Mouse (Mus musculus) MEL (cell line): Measurements from ENCODE around the gene Tiam1. TPM values are rescaled to one million over a fixed set of nuclear protein-coding genes. Genes with fewer than 3 reads are reported as not detected.

Source experiments
- DNase-seq: peaks from one replicate; pipeline ENCODE4 v3.0.0; 2011; ENCODE audit warnings: low read depth, low spot score
- H3K27ac ChIP-seq: 2 replicates; pipeline ENCODE4 v1.5.1; 2012; ENCODE audit warnings: low read depth, mild to moderate bottlenecking, control low read depth, low read length, moderate library complexity; ENCODE audit not compliant: control insufficient read depth
- H3K27me3 ChIP-seq, 2 experiments: fragments of 150-350 bp in 1 of 2; sonication (generic) in 1 of 2; 2 replicates each; pipeline ENCODE4 v1.6.1; 2012; ENCODE audit warnings: low read length in 2 of 2, mild to moderate bottlenecking in 2 of 2, improper control_type of control experiment in 1 of 2, moderate library complexity in 1 of 2; ENCODE audit not compliant: insufficient read depth in 2 of 2, control insufficient read depth in 1 of 2
- H3K36me3 ChIP-seq, 2 experiments: 2 replicates each; pipeline ENCODE4 v1.6.1; 2012 to 2014; ENCODE audit warnings: low read length in 2 of 2, improper control_type of control experiment in 1 of 2, inconsistent platforms in 1 of 2, mild to moderate bottlenecking in 1 of 2; ENCODE audit not compliant: insufficient read depth in 2 of 2, control insufficient read depth in 1 of 2
- H3K4me1 ChIP-seq, 2 experiments: fragments of 150-350 bp in 1 of 2; sonication (generic) in 1 of 2; 2 replicates each; pipeline ENCODE4 v1.6.1; 2012; ENCODE audit warnings: low read length in 2 of 2, improper control_type of control experiment in 1 of 2, mild to moderate bottlenecking in 1 of 2; ENCODE audit not compliant: insufficient read depth in 2 of 2, control insufficient read depth in 1 of 2
- H3K4me3 ChIP-seq, 2 experiments: fragments of 150-350 bp in 1 of 2; sonication (generic) in 1 of 2; 2 replicates each; pipeline ENCODE4 v1.5.1; 2012; ENCODE audit warnings: low read depth in 2 of 2, low read length in 2 of 2, mild to moderate bottlenecking in 2 of 2, moderate library complexity in 2 of 2, control low read depth in 1 of 2, improper control_type of control experiment in 1 of 2; ENCODE audit not compliant: control insufficient read depth in 1 of 2, insufficient read depth in 1 of 2
- H3K79me2 ChIP-seq: 2 replicates; pipeline ENCODE4 v1.6.1; 2012; ENCODE audit warnings: mild to moderate bottlenecking, low read length, moderate library complexity; ENCODE audit not compliant: control insufficient read depth, poor library complexity, insufficient read depth
- H3K9ac ChIP-seq: 2 replicates; pipeline ENCODE4 v1.6.1; 2012; ENCODE audit warnings: low read depth, mild to moderate bottlenecking, control low read depth, low read length, moderate library complexity; ENCODE audit not compliant: control insufficient read depth, poor library complexity, severe bottlenecking
- H3K9me3 ChIP-seq: fragments of 150-350 bp; sonication (generic); replicated peaks from 2 replicates; pipeline ENCODE4 v1.6.1; 2012; ENCODE audit warnings: mild to moderate bottlenecking, low read length, improper control_type of control experiment, moderate library complexity; ENCODE audit not compliant: insufficient read depth
- CHD1 ChIP-seq: IDR thresholded peaks from 2 replicates; pipeline ENCODE4 v1.6.1; 2012; ENCODE audit warnings: low read depth, mild to moderate bottlenecking, inconsistent platforms, low read length, improper control_type of control experiment
- ELF1 ChIP-seq: IDR thresholded peaks from 2 replicates; pipeline ENCODE4 v1.6.1; 2014; ENCODE audit warnings: low read depth, mild to moderate bottlenecking, inconsistent platforms, low read length, improper control_type of control experiment, moderate library complexity
- EP300 ChIP-seq, 2 experiments: IDR thresholded peaks; 2 replicates each; pipeline ENCODE4 v1.6.1; 2011; ENCODE audit warnings: improper control_type of control experiment in 2 of 2, low read length in 2 of 2, low read depth in 1 of 2, mild to moderate bottlenecking in 1 of 2
- KAT2A ChIP-seq: conservative IDR thresholded peaks from 2 replicates; pipeline ENCODE4 v1.6.1; 2012; ENCODE audit warnings: low read depth, low read length, improper control_type of control experiment, inconsistent platforms
- MAFK ChIP-seq: IDR thresholded peaks from 2 replicates; pipeline ENCODE4 v1.6.1; 2011; ENCODE audit warnings: low read depth, mild to moderate bottlenecking, low read length, improper control_type of control experiment, borderline replicate concordance
- MAX ChIP-seq: IDR thresholded peaks from 2 replicates; pipeline ENCODE4 v1.6.1; 2011; ENCODE audit warnings: low read length, improper control_type of control experiment
- MXI1 ChIP-seq: IDR thresholded peaks from 2 replicates; pipeline ENCODE4 v1.6.1; 2011; ENCODE audit warnings: mild to moderate bottlenecking, low read depth, low read length, improper control_type of control experiment
- MYC ChIP-seq: IDR thresholded peaks from 2 replicates; pipeline ENCODE4 v1.6.1; 2011; ENCODE audit warnings: low read depth, mild to moderate bottlenecking, low read length, improper control_type of control experiment, moderate library complexity
- NELFE ChIP-seq: IDR thresholded peaks from 2 replicates; pipeline ENCODE4 v1.6.1; 2011; ENCODE audit warnings: low read depth, low read length, improper control_type of control experiment
- NRF1 ChIP-seq: IDR thresholded peaks from 2 replicates; pipeline ENCODE4 v1.6.1; 2014; ENCODE audit warnings: low read depth, mild to moderate bottlenecking, inconsistent platforms, low read length, improper control_type of control experiment, moderate library complexity; ENCODE audit not compliant: poor library complexity, insufficient read depth, severe bottlenecking
- POLR2A ChIP-seq, 2 experiments: IDR thresholded peaks; 2 replicates each; pipeline ENCODE4 v1.6.1; 2011 to 2012; ENCODE audit warnings: low read length in 2 of 2, mild to moderate bottlenecking in 2 of 2, control low read depth in 1 of 2, improper control_type of control experiment in 1 of 2, low read depth in 1 of 2, moderate library complexity in 1 of 2; ENCODE audit not compliant: control insufficient read depth in 1 of 2, insufficient read depth in 1 of 2, poor library complexity in 1 of 2
- POLR2AphosphoS5 ChIP-seq: IDR thresholded peaks from 2 replicates; pipeline ENCODE4 v1.6.1; 2012; ENCODE audit warnings: low read depth, borderline replicate concordance, mild to moderate bottlenecking, inconsistent platforms, low read length, moderate library complexity, mixed read lengths
- RAD21 ChIP-seq: IDR thresholded peaks from 2 replicates; pipeline ENCODE4 v1.6.1; 2011; ENCODE audit warnings: mild to moderate bottlenecking, low read depth, low read length, improper control_type of control experiment
- SMC3 ChIP-seq: IDR thresholded peaks from 2 replicates; pipeline ENCODE4 v1.6.1; 2011; ENCODE audit warnings: low read depth, low read length, improper control_type of control experiment
- TAL1 ChIP-seq: IDR thresholded peaks from 2 replicates; pipeline ENCODE4 v1.6.1; 2012; ENCODE audit warnings: mild to moderate bottlenecking, inconsistent platforms, low read length, moderate library complexity, mixed read lengths
- TBP ChIP-seq: IDR thresholded peaks from 2 replicates; pipeline ENCODE4 v1.8.0; 2011; ENCODE audit warnings: low read depth, low read length, improper control_type of control experiment
- TCF12 ChIP-seq: IDR thresholded peaks from 2 replicates; pipeline ENCODE4 v1.6.1; 2014; ENCODE audit warnings: low read depth, mild to moderate bottlenecking, inconsistent platforms, low read length, improper control_type of control experiment, moderate library complexity
- UBTF ChIP-seq: IDR thresholded peaks from 2 replicates; pipeline ENCODE4 v1.6.1; 2012; ENCODE audit warnings: low read depth, mild to moderate bottlenecking, inconsistent platforms, low read length, improper control_type of control experiment, moderate library complexity, borderline replicate concordance; ENCODE audit not compliant: insufficient read depth
- USF1 ChIP-seq: IDR thresholded peaks from 2 replicates; pipeline ENCODE4 v1.6.1; 2014; ENCODE audit warnings: low read depth, mild to moderate bottlenecking, inconsistent platforms, low read length, improper control_type of control experiment, moderate library complexity
- ZC3H11A ChIP-seq: IDR thresholded peaks from 2 replicates; pipeline ENCODE4 v1.6.1; 2012; ENCODE audit warnings: low read depth, mild to moderate bottlenecking, inconsistent platforms, low read length, improper control_type of control experiment
- ZNF384 ChIP-seq: IDR thresholded peaks from 2 replicates; pipeline ENCODE4 v1.6.1; 2012; ENCODE audit warnings: low read depth, mild to moderate bottlenecking, inconsistent platforms, low read length, improper control_type of control experiment
- polyA plus RNA-seq, 2 experiments: library from polyadenylated mRNA; stranded (reverse) in 1 of 2; unstranded in 1 of 2; fragments of >175 nt in 1 of 2; fragments of >200 nt in 1 of 2; gene quantifications; 2 replicates each; pipeline versions ENCODE4 v1.2.1 to v1.2.4; 2012; ENCODE audit warnings: low replicate concordance in 2 of 2, low read depth in 1 of 2; ENCODE audit not compliant: insufficient read length in 2 of 2, insufficient read depth in 1 of 2, missing spikeins in 1 of 2
- total RNA-seq: library from RNA; depleted of rRNA; stranded (reverse); fragments of 300-350 nt; gene quantifications from 2 replicates; pipeline ENCODE4 v1.2.3, GENCODE M21; 2012

The Tiam1 gene
- total and polyA plus RNA-seq, 3 experiments = 15.0 to 23.9 (median 19.9) TPM

DNA sequence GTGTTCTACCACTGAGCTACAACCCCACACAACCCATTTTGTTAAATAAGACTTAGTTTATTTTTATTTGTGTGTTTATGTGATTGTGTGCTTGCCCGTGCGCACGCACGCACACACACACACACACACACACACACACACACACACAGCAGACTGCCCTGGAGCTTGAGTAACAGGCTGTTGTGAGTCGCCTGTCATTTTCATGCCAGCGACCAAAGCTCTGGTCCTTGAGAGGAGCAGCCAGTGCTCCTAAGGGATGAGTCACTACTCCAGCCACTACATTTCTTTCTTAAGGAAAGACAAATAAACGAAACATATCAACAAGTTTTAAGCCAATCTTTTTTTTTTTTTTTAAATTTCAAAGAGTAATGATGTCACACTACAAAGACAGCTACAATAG lies 236.7 kb downstream of the Tiam1 start:
- no peak overlapping the region for H3K4me3 ChIP-seq
- TF ChIP-seq USF1 (no peak), MAX (no peak), UBTF (no peak), MYC (no peak)
- H3K36me3 ChIP-seq = no peaks in the 10 kb centered on the region
- no peaks in the 10 kb centered on the region; the same call in 1 of the 2 replicates for H3K79me2 ChIP-seq
- no peaks in the 10 kb centered on the region for H3K27me3 ChIP-seq
- no peak overlapping the region for H3K27ac ChIP-seq
- H3K9ac ChIP-seq = no peak overlapping the region
- no peak for DNase-seq
- no peaks in the 10 kb centered on the region for H3K4me1 ChIP-seq
- no peaks in the 10 kb centered on the region for H3K9me3 ChIP-seq

GRCm38 (mm10) chr16:89905730-89906305 lies 237.8 kb downstream of the Tiam1 start:
- H3K79me2 ChIP-seq = no peaks in the 10 kb centered on the region; the same call in 1 of the 2 replicates
- no peaks in the 10 kb centered on the region for H3K27me3 ChIP-seq
- no peak for DNase-seq
- H3K9ac ChIP-seq = no peak overlapping the region
- H3K36me3 ChIP-seq = no peaks in the 10 kb centered on the region
- TF ChIP-seq KAT2A = no peak
- no peak for TF ChIP-seq SMC3
- TF ChIP-seq NELFE = no peak
- no peak for TF ChIP-seq ZNF384
- TF ChIP-seq POLR2A (IDR thresholded peaks at IDR 0.05; ENCODE audit: control insufficient read depth in 1 of 2, insufficient read depth in 1 of 2, low read depth in 1 of 2, low read length in 2 of 2, poor library complexity in 1 of 2) = no peak
- TF ChIP-seq POLR2AphosphoS5 = no peak
- TF ChIP-seq ZC3H11A = no peak
- TF ChIP-seq MXI1 = no peak
- no peak overlapping the region for H3K4me3 ChIP-seq
- no peaks in the 10 kb centered on the region for H3K4me1 ChIP-seq
- no peaks in the 10 kb centered on the region for H3K9me3 ChIP-seq
- H3K27ac ChIP-seq = no peak overlapping the region

GRCm38 (mm10) chr16:89904121-89904520 lies 239.4 kb downstream of the Tiam1 start:
- Histone ChIP-seq H3K27me3 (no peaks in the 10 kb centered on the region), H3K9ac (no peak overlapping the region), H3K27ac (no peak overlapping the region), H3K4me1 (no peaks in the 10 kb centered on the region), H3K36me3 (no peaks in the 10 kb centered on the region), H3K4me3 (no peak overlapping the region), H3K79me2 (no peaks in the 10 kb centered on the region; the same call in 1 of the 2 replicates), H3K9me3 (no peaks in the 10 kb centered on the region)
- no peak for DNase-seq
- TF ChIP-seq TAL1 (no peak), POLR2A (IDR thresholded peaks at IDR 0.05; ENCODE audit: control insufficient read depth in 1 of 2, insufficient read depth in 1 of 2, low read depth in 1 of 2, low read length in 2 of 2, poor library complexity in 1 of 2) (no peak), RAD21 (no peak), MAFK (no peak), ZNF384 (no peak), EP300 (IDR thresholded peaks at IDR 0.05; ENCODE audit: low read depth in 1 of 2, low read length in 2 of 2) (no peak), TCF12 (no peak), MYC (no peak), NELFE (no peak), TBP (no peak), NRF1 (no peak), USF1 (no peak), ZC3H11A (no peak), ELF1 (no peak), CHD1 (no peak)
